Mouse (Mus musculus): ENCODE data around the gene 1700018F24Rik.
"Not testable (repeated sequence)": the region's sequence is repeated elsewhere in the genome, so short reads cannot be mapped to it uniquely, and the experiment has no call there.

The 1700018F24Rik gene

GRCm38 (mm10) chr5:145083201-145083600, 40.4 kb downstream of the 1700018F24Rik start:
- not testable (repeated sequence) for DNase-seq (ENCODE audit: low read depth)

- peak; percentile 88 for DNase-seq (ENCODE audit: low read depth)
Measured at GRCm38 (mm10) chr5:145083632-145084451, 41.1 kb downstream of the 1700018F24Rik start, which contains the start of the genes Arpc1a and Kpna7. TSS of gene Arpc1a (plus strand) at chr5:145083830. TSS of gene Kpna7 (minus strand) at chr5:145084030.

DNA sequence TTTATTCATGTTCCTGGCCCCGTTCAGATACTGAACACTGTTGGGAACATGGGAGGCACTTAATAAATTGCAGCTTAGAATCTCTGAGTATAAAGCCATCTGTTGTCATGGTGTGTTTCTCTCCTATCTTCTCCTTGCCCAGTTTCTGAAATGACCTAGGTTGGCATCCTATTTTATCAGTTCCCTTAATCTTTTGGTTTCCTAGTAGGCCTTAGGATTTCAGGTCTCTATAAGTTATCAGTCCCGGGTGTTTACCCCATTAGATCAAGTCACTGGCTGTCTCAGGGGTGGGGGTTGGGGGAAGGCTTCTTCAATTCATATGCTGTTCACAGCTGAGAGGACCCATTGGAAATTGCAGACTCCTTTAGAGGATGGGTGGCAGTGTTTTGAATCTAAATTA, 42.0 kb downstream of the 1700018F24Rik start:
- peak; percentile 6 for DNase-seq (ENCODE audit: low read depth)

- DNase-seq (ENCODE audit: low read depth) = no peak
Measured at GRCm38 (mm10) chr5:145088186-145088585, 45.4 kb downstream of the 1700018F24Rik start.

DNA sequence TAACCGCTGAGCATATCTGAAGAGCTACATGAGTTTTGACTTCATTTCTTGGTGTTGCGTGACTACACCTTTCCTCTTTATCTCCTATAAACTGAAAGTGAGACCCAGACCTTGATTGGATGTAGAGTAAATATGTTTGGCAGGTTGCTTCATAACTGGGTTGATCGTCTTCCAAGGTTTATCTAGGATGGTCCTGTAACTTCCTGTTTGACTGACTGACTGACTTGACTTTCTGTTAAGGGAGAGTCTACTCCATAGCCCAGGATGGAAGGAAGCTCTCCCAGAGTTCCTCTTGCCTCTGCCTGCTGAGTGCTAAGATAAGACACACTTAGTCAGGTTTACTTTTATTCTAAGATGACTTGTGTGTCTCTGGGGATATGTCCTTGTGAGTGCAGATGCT, 47.1 kb downstream of the 1700018F24Rik start:
- DNase-seq (ENCODE audit: low read depth) = no peak

Data from c-Kit-positive CD71-positive TER-119-negative erythroid progenitor cells, embryonic 14.5 days (primary cell).